19 mouse cellular contexts compared by ENCODE assay signal in the genomic region with DNA sequence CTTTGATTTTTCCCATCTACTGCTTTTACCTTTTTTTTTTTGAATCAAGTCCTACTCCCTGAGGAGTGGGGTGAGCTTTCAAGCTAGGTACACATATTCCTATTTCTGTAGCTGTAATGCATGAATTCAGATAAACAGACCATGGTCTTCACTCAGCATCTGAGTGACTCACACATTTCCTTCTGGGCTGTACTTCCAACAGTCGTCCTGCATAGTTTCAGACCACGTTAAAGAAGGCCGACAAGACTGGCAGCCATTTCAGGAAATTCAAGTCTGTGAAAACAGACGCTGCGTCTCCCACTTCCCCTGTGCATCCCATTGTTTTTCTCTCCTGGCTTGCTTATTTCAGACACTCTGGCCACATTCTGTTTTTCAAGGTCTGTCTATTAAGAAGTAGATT. TPM values are rescaled to one million over a fixed set of nuclear protein-coding genes. Genes with fewer than 3 reads are reported as not detected.
DNase-seq lines count a peak whose midpoint lies in the region; ATAC-seq lines count a peak whose summit lies in the region.
"Had no signal": no experiment of that assay in that cellular context is flagged by ENCODE, and none has a peak within 500 bp of the region (broad histone marks: within the 10 kb centered on the region; RNA-seq: fewer than 3 reads in every experiment).

No protein-coding gene starts in this region.

- H3K36me3 ChIP-seq in heart, embryonic 14.5 days (ENCODE audit: control insufficient read depth, insufficient read depth, low read length): no peaks in the 10 kb centered on the region
- H3K36me3 ChIP-seq in midbrain, embryonic 10.5 days: no peaks in the 10 kb centered on the region
- H3K36me3 ChIP-seq in midbrain, embryonic 16.5 days (ENCODE audit: control insufficient read depth, insufficient read depth, low read length): no peaks in the 10 kb centered on the region
- no peaks in the 10 kb centered on the region for H3K36me3 ChIP-seq in limb, embryonic 10.5 days
- H3K36me3 ChIP-seq: neural tube, embryonic 13.5 days had no signal

- H3K4me2 ChIP-seq in heart, embryonic 14.5 days (ENCODE audit: low read length): no peak overlapping the region
- no peak overlapping the region for H3K4me2 ChIP-seq in midbrain, embryonic 16.5 days (ENCODE audit: low read length)
- H3K4me2 ChIP-seq: neural tube, embryonic 13.5 days had no signal

- no peak for ATAC-seq in heart, embryonic 14.5 days (ENCODE audit: insufficient number of reproducible peaks, insufficient read depth, low FRiP score, low read depth)
- ATAC-seq in midbrain, embryonic 16.5 days: no peak
- ATAC-seq: forebrain, postnatal 0 days had no signal

- H3K27me3 ChIP-seq in heart, embryonic 14.5 days (ENCODE audit: control insufficient read depth, insufficient read depth, low read length): no peaks in the 10 kb centered on the region
- 0 out of 2 replicates have a peak, but pooled peaks cover 3% of the 10 kb centered on the region for H3K27me3 ChIP-seq in midbrain, embryonic 10.5 days (ENCODE audit: low read depth, poor library complexity, severe bottlenecking)
- H3K27me3 ChIP-seq in midbrain, embryonic 16.5 days (ENCODE audit: control insufficient read depth, insufficient read depth, low read depth, low read length): no peaks in the 10 kb centered on the region
- H3K27me3 ChIP-seq in limb, embryonic 10.5 days (ENCODE audit: low read depth, poor library complexity, severe bottlenecking): no peaks in the 10 kb centered on the region
- H3K27me3 ChIP-seq: neural tube, embryonic 13.5 days had no signal

- no peak overlapping the region for H3K4me3 ChIP-seq in heart, embryonic 14.5 days (ENCODE audit: control insufficient read depth in 1 of 2, insufficient read depth in 1 of 2, low read depth in 1 of 2, low read length in 2 of 2)
- no peak overlapping the region for H3K4me3 ChIP-seq in midbrain, embryonic 10.5 days
- no peak overlapping the region for H3K4me3 ChIP-seq in midbrain, embryonic 16.5 days (ENCODE audit: low read depth, low read length)
- no peak overlapping the region for H3K4me3 ChIP-seq in limb, embryonic 10.5 days
- H3K4me3 ChIP-seq: gastrocnemius, adult 2 months; heart, adult 2 months; neural tube, embryonic 13.5 days had no signal

- WGBS in heart, embryonic 14.5 days: 52% methylated on average over 5 of the region's 5 CpGs
- WGBS in midbrain, embryonic 10.5 days: 92% methylated on average over 5 of the region's 5 CpGs
- WGBS in midbrain, embryonic 16.5 days: 82% methylated on average over 5 of the region's 5 CpGs
- WGBS in limb, embryonic 10.5 days: 87% methylated on average over 5 of the region's 5 CpGs

- no peak for DNase-seq in heart, adult 18-20 months
- no peak for DNase-seq in midbrain, embryonic 10.5 days (ENCODE audit: low spot score)
- DNase-seq in R1 (ENCODE audit: low read depth, low spot score): peak; percentile 62
- DNase-seq in limb, embryonic 10.5 days (ENCODE audit: low spot score): peak; percentile 24
- no peak for DNase-seq in kidney, adult 9 months
- no peak for DNase-seq in urinary bladder, postnatal 36 days (ENCODE audit: low spot score in 2 of 2)
- DNase-seq: adrenal gland, postnatal 25 days; cerebellum, adult 9-11 months; gastrocnemius, adult 2 months; heart, adult 2 months; kidney, adult 2 months; kidney, postnatal 4 days; lung, postnatal 36 days; right cerebral cortex, postnatal 25 days had no signal

- H3K4me1 ChIP-seq in heart, embryonic 14.5 days (ENCODE audit: control insufficient read depth in 2 of 2, insufficient read depth in 2 of 2, low read length in 2 of 2): peaks cover 18 to 30% of the 10 kb centered on the region in 2 experiments
- peaks cover 39% of the 10 kb centered on the region for H3K4me1 ChIP-seq in midbrain, embryonic 10.5 days
- peaks cover 13% of the 10 kb centered on the region for H3K4me1 ChIP-seq in midbrain, embryonic 16.5 days (ENCODE audit: control insufficient read depth, insufficient read depth, low read length)
- peaks cover 27% of the 10 kb centered on the region for H3K4me1 ChIP-seq in limb, embryonic 10.5 days

- no peaks in the 10 kb centered on the region for H3K9me3 ChIP-seq in heart, embryonic 14.5 days (ENCODE audit: control insufficient read depth, low read length)
- no peaks in the 10 kb centered on the region for H3K9me3 ChIP-seq in midbrain, embryonic 10.5 days (replicated peaks)
- H3K9me3 ChIP-seq in midbrain, embryonic 16.5 days (replicated peaks; ENCODE audit: control insufficient read depth, low read length, poor library complexity, severe bottlenecking): no peaks in the 10 kb centered on the region
- no peaks in the 10 kb centered on the region for H3K9me3 ChIP-seq in limb, embryonic 10.5 days (replicated peaks)
- H3K9me3 ChIP-seq: neural tube, embryonic 13.5 days had no signal

- peak overlapping the region; percentile 19 to 42; a peak in 2 of 4 replicates for H3K27ac ChIP-seq in heart, embryonic 14.5 days (replicated peaks in 1 of 2; ENCODE audit: control insufficient read depth in 1 of 2, insufficient read depth in 1 of 2, low read depth in 2 of 2, low read length in 2 of 2)
- peak overlapping the region; percentile 88; the same call in 1 of the 2 replicates for H3K27ac ChIP-seq in midbrain, embryonic 10.5 days (replicated peaks)
- no peak overlapping the region for H3K27ac ChIP-seq in midbrain, embryonic 16.5 days (ENCODE audit: low read length)
- peak overlapping the region; percentile 86; the same call in 1 of the 2 replicates for H3K27ac ChIP-seq in limb, embryonic 10.5 days
- H3K27ac ChIP-seq: gastrocnemius, adult 2 months; heart, adult 2 months; liver, embryonic 14.5 days had no signal

- no peak overlapping the region for H3K9ac ChIP-seq in heart, embryonic 14.5 days (ENCODE audit: low read length)
- H3K9ac ChIP-seq in midbrain, embryonic 16.5 days (ENCODE audit: low read depth, low read length): no peak overlapping the region
- H3K9ac ChIP-seq: forebrain, postnatal 0 days; liver, embryonic 14.5 days; neural tube, embryonic 13.5 days had no signal

RNA-seq across cellular contexts. Expression of a gene that starts 31.2 kb away (rescaled TPM):
- polyA plus RNA-seq in heart, embryonic 14.5 days (2014; fragmentation: Nextera tagmentation; extraction: Ambion mirVana): 114 and 117 TPM in 2 replicates
- total RNA-seq in heart, adult 18-20 months (2021): 1 to 10 TPM; 1.3 to 1.9 TPM
- 13.6 and 15.8 TPM in 2 replicates for polyA plus RNA-seq in midbrain, embryonic 10.5 days (2016; fragmentation: Nextera tagmentation; extraction: Ambion mirVana)
- polyA plus RNA-seq in midbrain, embryonic 16.5 days (2015; fragmentation: Nextera tagmentation; extraction: Ambion mirVana): 18.4 and 21.7 TPM in 2 replicates
- 5.5 and 6.2 TPM in 2 replicates for polyA plus RNA-seq in limb, embryonic 10.5 days (2016; fragmentation: Nextera tagmentation; extraction: Ambion mirVana)

RNA-seq across cellular contexts. Expression of a gene that starts 57.9 kb away (rescaled TPM):
- 49.6 and 53.8 TPM in 2 replicates for polyA plus RNA-seq in heart, embryonic 14.5 days (2014; fragmentation: Nextera tagmentation; extraction: Ambion mirVana)
- under 1 TPM; 0.44 to 0.62 TPM for total RNA-seq in heart, adult 18-20 months (2021)
- polyA plus RNA-seq in midbrain, embryonic 10.5 days (2016; fragmentation: Nextera tagmentation; extraction: Ambion mirVana): 103 and 112 TPM in 2 replicates
- 7.1 and 8.7 TPM in 2 replicates for polyA plus RNA-seq in midbrain, embryonic 16.5 days (2015; fragmentation: Nextera tagmentation; extraction: Ambion mirVana)
- polyA plus RNA-seq in limb, embryonic 10.5 days (2016; fragmentation: Nextera tagmentation; extraction: Ambion mirVana): 101 and 110 TPM in 2 replicates

Comparison
In these comparisons a context has a peak if more than half of its experiments do, and no peak if none do; other contexts are left out.
1. DNase-seq: peak in R1 (single experiment) and limb, embryonic 10.5 days (single experiment); none in heart, adult 18-20 months (0 of 2), midbrain, embryonic 10.5 days (single experiment), kidney, adult 9 months (single experiment) and urinary bladder, postnatal 36 days (0 of 2).